Mouse (Mus musculus) MEL (cell line): ENCODE data around the gene Tpx2.

Experiments used
- CTCF ChIP-seq, 3 experiments: IDR thresholded peaks in 2 of 3; conservative IDR thresholded peaks in 1 of 3; 2 replicates each; pipeline ENCODE4 v1.5.1; 2011 to 2012; ENCODE audit warnings: low read length in 3 of 3, low read depth in 2 of 3, mild to moderate bottlenecking in 2 of 3, improper control_type of control experiment in 1 of 3, inconsistent platforms in 1 of 3, mixed read lengths in 1 of 3, moderate library complexity in 1 of 3; ENCODE audit not compliant: control insufficient read depth in 1 of 3, insufficient read depth in 1 of 3, poor library complexity in 1 of 3, severe bottlenecking in 1 of 3
- ETS1 ChIP-seq: IDR thresholded peaks from 2 replicates; pipeline ENCODE4 v1.6.1; 2012; ENCODE audit warnings: low read depth, mild to moderate bottlenecking, inconsistent platforms, low read length, improper control_type of control experiment, moderate library complexity
- MAFK ChIP-seq: IDR thresholded peaks from 2 replicates; pipeline ENCODE4 v1.6.1; 2011; ENCODE audit warnings: low read depth, mild to moderate bottlenecking, low read length, improper control_type of control experiment, borderline replicate concordance
- POLR2A ChIP-seq, 2 experiments: IDR thresholded peaks; 2 replicates each; pipeline ENCODE4 v1.6.1; 2011 to 2012; ENCODE audit warnings: low read length in 2 of 2, mild to moderate bottlenecking in 2 of 2, control low read depth in 1 of 2, improper control_type of control experiment in 1 of 2, low read depth in 1 of 2, moderate library complexity in 1 of 2; ENCODE audit not compliant: control insufficient read depth in 1 of 2, insufficient read depth in 1 of 2, poor library complexity in 1 of 2
- POLR2AphosphoS2 ChIP-seq: IDR thresholded peaks from 2 replicates; pipeline ENCODE4 v1.6.1; 2011; ENCODE audit warnings: low read length, improper control_type of control experiment
- SMC3 ChIP-seq: IDR thresholded peaks from 2 replicates; pipeline ENCODE4 v1.6.1; 2011; ENCODE audit warnings: low read depth, low read length, improper control_type of control experiment
- USF2 ChIP-seq, 2 experiments: IDR thresholded peaks; 2 replicates each; pipeline ENCODE4 v1.6.1; 2011 to 2012; ENCODE audit warnings: improper control_type of control experiment in 2 of 2, low read length in 2 of 2, borderline replicate concordance in 1 of 2, inconsistent platforms in 1 of 2, low read depth in 1 of 2, mild to moderate bottlenecking in 1 of 2; ENCODE audit not compliant: insufficient read depth in 1 of 2
- ZC3H11A ChIP-seq: IDR thresholded peaks from 2 replicates; pipeline ENCODE4 v1.6.1; 2012; ENCODE audit warnings: low read depth, mild to moderate bottlenecking, inconsistent platforms, low read length, improper control_type of control experiment
- ZNF384 ChIP-seq: IDR thresholded peaks from 2 replicates; pipeline ENCODE4 v1.6.1; 2012; ENCODE audit warnings: low read depth, mild to moderate bottlenecking, inconsistent platforms, low read length, improper control_type of control experiment

DNA sequence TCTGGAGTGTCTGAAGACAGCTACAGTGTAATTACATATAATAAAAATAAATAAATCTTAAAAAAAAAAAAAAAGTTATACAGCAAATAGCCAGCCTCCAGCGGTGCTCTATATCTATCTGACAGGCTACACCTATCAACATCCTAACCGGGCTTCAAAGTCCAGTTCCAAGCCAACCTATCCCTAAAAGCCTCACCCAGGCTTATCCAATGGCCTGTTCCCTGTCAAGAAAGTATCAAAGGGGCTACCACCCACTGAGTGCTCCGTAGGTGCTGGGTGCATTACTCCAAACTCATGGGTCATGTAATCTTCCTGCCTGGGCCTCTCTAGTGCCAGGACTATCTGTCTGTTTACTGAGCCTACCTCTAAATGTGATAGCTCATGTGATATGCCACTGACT is 39.6 kb upstream of the Tpx2 start:
- no peak for TF ChIP-seq POLR2A (IDR thresholded peaks at IDR 0.05; ENCODE audit: control insufficient read depth in 1 of 2, insufficient read depth in 1 of 2, low read depth in 1 of 2, low read length in 2 of 2, poor library complexity in 1 of 2)
- no peak for TF ChIP-seq CTCF (IDR thresholded peaks at IDR 0.05 in 2 of 3, conservative IDR thresholded peaks at IDR 0.05 in 1 of 3; ENCODE audit: control insufficient read depth in 1 of 3, insufficient read depth in 1 of 3, low read depth in 2 of 3, low read length in 3 of 3, poor library complexity in 1 of 3, severe bottlenecking in 1 of 3)
- no peak for TF ChIP-seq POLR2AphosphoS2
- no peak for TF ChIP-seq ZNF384
- TF ChIP-seq USF2 (IDR thresholded peaks at IDR 0.05; ENCODE audit: borderline replicate concordance in 1 of 2, insufficient read depth in 1 of 2, low read depth in 1 of 2, low read length in 2 of 2): no peak
- TF ChIP-seq ZC3H11A: no peak
- TF ChIP-seq ETS1: no peak
- no peak for TF ChIP-seq MAFK
- TF ChIP-seq SMC3: no peak
